Mouse (Mus musculus): ENCODE results near the gene Mthfs.

DNA sequence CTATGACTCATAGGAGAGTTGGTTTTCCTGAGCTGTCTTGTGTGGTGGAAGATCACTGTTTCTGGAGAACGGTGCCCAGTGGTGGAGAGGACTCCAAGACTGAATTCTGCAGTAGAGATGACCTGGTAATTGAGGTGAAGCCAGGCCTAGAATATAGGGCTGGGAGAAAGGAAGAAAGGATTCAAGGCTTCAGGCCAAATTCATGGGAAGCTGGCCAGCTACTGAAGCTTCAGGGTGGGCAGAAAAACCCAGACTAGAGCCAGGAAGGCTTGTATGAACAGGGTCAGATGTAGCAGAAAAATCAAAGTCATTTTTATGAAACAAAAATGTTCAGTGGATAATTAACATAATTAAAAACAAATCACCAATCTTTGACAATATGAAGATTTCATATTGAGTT, 163.3 kb downstream of the Mthfs start:
- TF ChIP-seq CTCF (IDR thresholded peaks at IDR 0.05; ENCODE audit: low read depth) (no peak), EP300 (IDR thresholded peaks at IDR 0.05; ENCODE audit: low read depth) (no peak)
